Mouse (Mus musculus) thymus, adult 2 months (tissue): ENCODE results near the gene Dag1.

ENCODE experiments used
- CTCF ChIP-seq: fragments of 200-500 bp; IDR thresholded peaks from 2 replicates; pipeline ENCODE4 v1.5.1; 2012; ENCODE audit warnings: mild to moderate bottlenecking, control low read depth, low read length, moderate library complexity, borderline replicate concordance; ENCODE audit not compliant: control insufficient read depth, poor library complexity, insufficient read depth; ENCODE audit errors: extremely low read depth
- POLR2A ChIP-seq: fragments of 200-500 bp; IDR thresholded peaks from 2 replicates; pipeline ENCODE4 v1.6.1; 2012; ENCODE audit warnings: mild to moderate bottlenecking, low read length, control low read depth, moderate library complexity; ENCODE audit not compliant: control insufficient read depth, poor library complexity, insufficient read depth; ENCODE audit errors: extremely low read depth

DNA sequence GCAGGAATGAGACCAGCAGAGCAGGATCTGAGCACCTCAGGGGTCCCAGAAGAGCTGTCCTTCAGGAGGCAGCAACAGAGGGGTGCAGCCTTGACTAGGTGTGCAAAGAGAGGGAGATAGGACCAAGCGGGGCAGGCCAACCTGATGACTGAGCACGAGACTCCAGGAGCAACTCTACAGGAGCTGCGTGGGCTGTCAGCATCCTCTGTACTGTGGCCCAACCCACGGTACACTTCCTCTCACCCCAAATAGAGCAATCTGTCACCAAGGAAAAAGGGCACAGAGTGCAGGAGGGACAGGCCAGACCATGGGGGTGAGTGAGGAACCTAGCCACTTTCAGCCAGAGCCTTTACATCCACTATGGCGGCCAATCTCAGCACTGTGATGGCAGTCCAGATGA, 107.0 kb downstream of the Dag1 start:
- TF ChIP-seq CTCF (no peak), POLR2A (no peak)
